Mouse (Mus musculus): ENCODE results near the gene Ubxn6. TPM values are rescaled to one million over a fixed set of nuclear protein-coding genes. Genes with fewer than 3 reads are reported as not detected.

Gene Ubxn6
- 10 to 100 TPM; 76.4 TPM for polyA plus RNA-seq (2017; shearing (Covaris generic))

DNA sequence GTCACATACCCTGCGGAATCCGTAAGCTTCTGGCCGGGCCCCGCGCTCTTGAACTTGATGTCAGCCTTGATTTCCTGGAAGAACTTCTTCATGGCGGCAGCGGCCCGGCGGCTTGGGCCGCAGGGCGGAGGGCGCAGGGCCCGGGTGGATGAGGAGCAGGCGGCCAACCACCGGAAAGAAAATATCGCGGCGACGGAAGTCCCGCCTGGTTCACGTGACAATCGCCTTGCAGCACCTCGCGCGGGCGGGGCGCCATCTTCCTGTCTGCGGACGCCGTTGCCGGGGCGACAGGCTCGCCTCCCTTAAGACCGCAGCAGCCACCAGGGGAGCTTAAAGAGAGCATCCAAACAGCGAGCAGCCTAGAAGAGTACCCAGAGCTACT lies at the start of gene Ubxn6:
TSS of gene Ubxn6 (minus strand) at position 202 of the 382 bp plus-strand sequence.

GRCm38 (mm10) chr17:56121826-56122225 lies 47.0 kb upstream of the Ubxn6 start, which contains the start of gene Lrg1:
Lrg1 (minus strand) TSS chr17:56122001.

GRCm38 (mm10) chr17:56117251-56117710 lies 42.5 kb upstream of the Ubxn6 start, which contains the start of gene Plin5:
Plin5 (minus strand) TSS chr17:56117596.

GRCm38 (mm10) chr17:56109219-56110051 lies 34.6 kb upstream of the Ubxn6 start, which contains the start of gene Plin4:
Plin4 (minus strand) TSS chr17:56109803.

GRCm38 (mm10) chr17:56078880-56079795 lies 4.3 kb upstream of the Ubxn6 start, which contains the start of gene Hdgfl2:
Hdgfl2 (plus strand) TSS chr17:56079634.

GRCm38 (mm10) chr17:56040030-56040856 lies 34.6 kb downstream of the Ubxn6 start, which contains the start of gene Chaf1a:
Chaf1a (plus strand) TSS chr17:56040439.

GRCm38 (mm10) chr17:56036176-56036900 lies 38.5 kb downstream of the Ubxn6 start, which contains the start of gene Sh3gl1:
Sh3gl1 (minus strand) TSS chr17:56036635.

Other genes starting within 250 kb of the Ubxn6 start
- gene Zfp119a, start 196.1 kb downstream of the Ubxn6 start, polyA plus RNA-seq (2017; shearing (Covaris generic)): 10 to 100 TPM in 1 of 2 experiments, 1 to 10 TPM in 1; 9.5 to 17.1 TPM
- gene Zfp959, start 182.9 kb downstream of the Ubxn6 start, polyA plus RNA-seq (2017; shearing (Covaris generic)): 10 to 100 TPM; 20.8 to 24.1 TPM
- gene Zfp119b, start 125.5 kb downstream of the Ubxn6 start, polyA plus RNA-seq (2017; shearing (Covaris generic)): 10 to 100 TPM in 1 of 2 experiments, 1 to 10 TPM in 1; 9.2 to 13.1 TPM
- gene Ebi3, start 122.4 kb downstream of the Ubxn6 start, polyA plus RNA-seq (2017; shearing (Covaris generic)): 10 to 100 TPM; 43.1 to 73.4 TPM
- gene Yju2, start 115.9 kb downstream of the Ubxn6 start, polyA plus RNA-seq (2017; shearing (Covaris generic)): 10 to 100 TPM; 29.4 to 44.6 TPM
- gene Shd, start 104.6 kb downstream of the Ubxn6 start, polyA plus RNA-seq (2017; shearing (Covaris generic)): under 1 TPM; 0.17 to 0.95 TPM
- under 1 TPM in 1 of 2 experiments, not detected in 1; 0.93 TPM for gene Fsd1, start 88.5 kb downstream of the Ubxn6 start, polyA plus RNA-seq (2017; shearing (Covaris generic))
- under 1 TPM; 0.31 to 0.97 TPM for gene Stap2, start 69.4 kb downstream of the Ubxn6 start, polyA plus RNA-seq (2017; shearing (Covaris generic))
- gene Mpnd, start 69.3 kb downstream of the Ubxn6 start, polyA plus RNA-seq (2017; shearing (Covaris generic)): 100 to 1,000 TPM; 106 to 109 TPM
- 100 to 1,000 TPM; 159 to 164 TPM for gene Sh3gl1, start 38.4 kb downstream of the Ubxn6 start, polyA plus RNA-seq (2017; shearing (Covaris generic))
- 10 to 100 TPM in 1 of 2 experiments, 1 to 10 TPM in 1; 4.0 to 11.4 TPM for gene Chaf1a, start 34.6 kb downstream of the Ubxn6 start, polyA plus RNA-seq (2017; shearing (Covaris generic))
- 100 to 1,000 TPM in 1 of 2 experiments, 10 to 100 TPM in 1; 97.9 to 101 TPM for gene Hdgfl2, start 4.6 kb upstream of the Ubxn6 start, polyA plus RNA-seq (2017; shearing (Covaris generic))
- not detected for gene Plin4, start 34.8 kb upstream of the Ubxn6 start, polyA plus RNA-seq (2017; shearing (Covaris generic))
- not detected for gene Plin5, start 42.6 kb upstream of the Ubxn6 start, polyA plus RNA-seq (2017; shearing (Covaris generic))
- gene Lrg1, start 47.0 kb upstream of the Ubxn6 start, polyA plus RNA-seq (2017; shearing (Covaris generic)): under 1 TPM in 1 of 2 experiments, not detected in 1; 0.74 TPM
- gene Sema6b, start 65.3 kb upstream of the Ubxn6 start, polyA plus RNA-seq (2017; shearing (Covaris generic)): under 1 TPM; 0.12 to 0.44 TPM
- 10 to 100 TPM; 32.7 to 39.4 TPM for gene Tnfaip8l1, start 87.4 kb upstream of the Ubxn6 start, polyA plus RNA-seq (2017; shearing (Covaris generic))
- 10 to 100 TPM; 57.9 to 59.9 TPM for gene Mydgf, start 108.9 kb upstream of the Ubxn6 start, polyA plus RNA-seq (2017; shearing (Covaris generic))
- 10 to 100 TPM; 19.0 to 43.4 TPM for gene Dpp9, start 143.9 kb upstream of the Ubxn6 start, polyA plus RNA-seq (2017; shearing (Covaris generic))
- gene Fem1a, start 181.8 kb upstream of the Ubxn6 start, polyA plus RNA-seq (2017; shearing (Covaris generic)): 10 to 100 TPM; 10.3 to 12.3 TPM
- 1 to 10 TPM; 4.8 to 8.9 TPM for gene Ticam1, start 201.8 kb upstream of the Ubxn6 start, polyA plus RNA-seq (2017; shearing (Covaris generic))
- gene Plin3, start 217.8 kb upstream of the Ubxn6 start, polyA plus RNA-seq (2017; shearing (Covaris generic)): 10 to 100 TPM; 22.9 to 32.3 TPM
- gene Arrdc5, start 225.3 kb upstream of the Ubxn6 start, polyA plus RNA-seq (2017; shearing (Covaris generic)): under 1 TPM in 1 of 2 experiments, not detected in 1; 0.33 TPM
- 10 to 100 TPM; 13.1 to 31.3 TPM for gene Uhrf1, start 228.3 kb upstream of the Ubxn6 start, polyA plus RNA-seq (2017; shearing (Covaris generic))

Data from activated CD4-positive, CD25-positive, alpha-beta regulatory T cell (primary cell).